Mouse (Mus musculus): Measurements from ENCODE around the gene Zbtb22. TPM values are rescaled to one million over a fixed set of nuclear protein-coding genes. Genes with fewer than 3 reads are reported as not detected.

Zbtb22 gene
- polyA plus RNA-seq, 1 experiment from 2014 or later: 20.6 TPM

DNA sequence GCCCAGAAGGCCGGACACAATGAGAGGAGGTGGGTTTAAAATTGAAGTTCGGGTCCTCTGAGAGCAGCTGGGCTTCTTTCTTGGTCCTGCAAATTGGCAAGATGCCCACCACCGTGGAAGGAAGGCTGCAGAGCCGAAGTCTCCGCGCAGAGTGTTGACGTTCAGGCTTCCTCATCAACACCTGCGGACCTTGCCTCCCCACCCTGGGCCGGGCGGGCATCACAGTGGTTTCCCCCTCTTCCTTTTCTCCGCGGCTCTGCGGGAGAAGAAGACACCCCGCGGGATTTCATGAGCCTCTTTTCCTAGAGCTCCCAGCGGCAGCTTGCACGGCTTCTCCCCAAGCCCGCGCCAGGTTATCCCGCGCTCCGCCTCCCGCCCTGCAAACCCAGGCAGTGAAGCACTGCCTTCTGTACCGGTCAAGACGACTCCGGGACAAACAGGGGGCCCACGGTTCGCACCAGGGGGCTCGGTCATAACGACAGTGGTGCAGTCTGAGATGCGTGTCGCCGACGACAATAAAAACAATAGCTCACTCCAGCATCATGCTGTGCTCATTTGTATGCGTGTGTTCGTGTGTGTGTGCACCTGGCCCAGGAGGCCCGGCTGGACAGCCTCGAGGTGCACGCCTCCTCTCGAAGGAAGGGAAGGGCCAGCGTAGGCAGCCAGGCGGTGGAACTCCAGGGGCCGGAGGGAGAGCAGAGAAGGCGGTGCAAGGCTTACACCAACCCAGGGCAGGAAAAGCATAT lies 7.2 kb upstream of the Zbtb22 start:
- H3K27ac ChIP-seq: peak overlapping the region; percentile 92
- peak overlapping the region; percentile 92 for H3K4me2 ChIP-seq
- peak overlapping the region; percentile 53 for H3K9ac ChIP-seq
- peaks cover 14% of the 10 kb centered on the region for H3K4me1 ChIP-seq
- ATAC-seq (ENCODE audit: borderline replicate concordance, extremely low read depth, low FRiP score, low TSS enrichment): peak; percentile 3
- peak overlapping the region; percentile 82 for H3K4me3 ChIP-seq
- under 1% methylated on average over 42 of the region's 44 CpGs for WGBS
- no peaks in the 10 kb centered on the region for H3K27me3 ChIP-seq
- no peaks in the 10 kb centered on the region for H3K9me3 ChIP-seq
- H3K36me3 ChIP-seq: peaks cover 23% of the 10 kb centered on the region

DNA sequence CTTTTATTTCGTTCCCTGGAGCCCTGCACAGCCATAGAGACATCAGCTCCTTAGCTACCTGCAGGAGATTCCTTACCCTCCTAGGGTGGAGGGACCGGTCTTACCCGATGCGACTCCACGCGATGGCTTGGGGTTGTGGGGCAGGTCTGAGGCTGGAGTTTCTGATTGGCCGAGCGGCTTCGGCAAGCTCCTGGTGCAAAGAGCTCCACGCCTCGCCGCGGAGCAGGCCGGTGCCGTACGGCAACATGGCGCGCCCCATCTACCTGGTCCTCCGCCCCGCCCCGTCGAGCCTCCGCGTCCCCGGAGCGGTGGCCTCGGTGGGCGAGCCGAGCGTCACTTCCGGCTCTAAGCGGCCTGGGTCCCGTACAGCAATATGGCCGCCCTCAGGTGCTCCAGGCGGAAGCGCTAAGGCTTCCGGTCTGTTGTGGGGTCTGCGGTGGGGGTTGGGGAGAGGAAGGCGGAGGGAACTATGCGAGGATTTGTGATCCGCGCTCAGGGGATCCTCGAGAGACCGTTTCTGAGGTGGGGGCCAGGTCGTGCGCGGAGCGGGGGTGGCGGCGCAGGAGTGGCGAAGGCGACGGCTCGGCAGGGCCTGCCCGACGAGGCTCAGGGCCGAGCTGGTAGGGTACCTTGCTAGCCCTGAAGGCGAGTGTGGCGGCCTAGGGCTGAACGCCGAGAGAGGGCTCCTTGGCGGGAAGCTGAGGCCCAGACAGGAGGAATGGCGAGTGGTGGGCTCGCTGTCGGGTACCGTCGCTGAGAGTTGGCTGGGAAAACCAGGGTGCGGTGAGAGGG lies 6.4 kb upstream of the Zbtb22 start, which contains the start of gene Daxx:
Daxx (plus strand) TSS at position 338 of the 792 bp plus-strand sequence.
- Histone ChIP-seq H3K4me2 (peak within 1 kb of the TSS; percentile 92), H3K36me3 (peaks cover 31% of the 10 kb centered on the region), H3K9ac (peak within 1 kb of the TSS; percentile 86), H3K9me3 (no peaks in the 10 kb centered on the region), H3K27ac (peak within 1 kb of the TSS; percentile 92), H3K27me3 (no peaks in the 10 kb centered on the region), H3K4me3 (peak within 1 kb of the TSS; percentile 82), H3K4me1 (peaks cover 19% of the 10 kb centered on the region)
- peak; percentile 97 for ATAC-seq (ENCODE audit: borderline replicate concordance, extremely low read depth, low FRiP score, low TSS enrichment)
- WGBS: under 1% methylated on average over 68 of the region's 68 CpGs

DNA sequence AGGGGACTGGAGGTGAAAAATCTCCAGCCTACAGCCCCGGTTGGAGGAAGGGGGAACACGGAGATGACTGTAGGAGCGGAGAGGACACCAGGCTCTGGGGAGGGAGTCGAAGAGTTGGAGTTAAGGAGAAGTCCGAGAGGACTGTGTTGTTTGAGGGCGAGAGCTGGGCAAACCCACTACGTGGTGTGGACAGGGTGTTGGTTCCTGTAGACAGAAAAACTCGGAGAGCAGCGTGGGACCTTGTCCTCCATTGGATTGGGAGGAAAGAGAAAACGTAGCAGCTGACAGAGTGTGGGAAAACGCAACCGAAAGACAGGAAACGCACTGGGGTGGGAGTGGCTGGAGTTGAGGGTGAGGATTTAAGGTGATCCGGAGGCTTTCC lies 5.8 kb upstream of the Zbtb22 start:
- under 1% methylated on average over 14 of the region's 14 CpGs for WGBS
- Histone ChIP-seq H3K27me3 (no peaks in the 10 kb centered on the region), H3K4me1 (peaks cover 21% of the 10 kb centered on the region), H3K4me2 (peak overlapping the region; percentile 92), H3K9me3 (no peaks in the 10 kb centered on the region), H3K36me3 (peaks cover 36% of the 10 kb centered on the region), H3K27ac (peak overlapping the region; percentile 92), H3K4me3 (peak overlapping the region; percentile 82), H3K9ac (peak overlapping the region; percentile 86)
- no peak for ATAC-seq (ENCODE audit: borderline replicate concordance, extremely low read depth, low FRiP score, low TSS enrichment)

DNA sequence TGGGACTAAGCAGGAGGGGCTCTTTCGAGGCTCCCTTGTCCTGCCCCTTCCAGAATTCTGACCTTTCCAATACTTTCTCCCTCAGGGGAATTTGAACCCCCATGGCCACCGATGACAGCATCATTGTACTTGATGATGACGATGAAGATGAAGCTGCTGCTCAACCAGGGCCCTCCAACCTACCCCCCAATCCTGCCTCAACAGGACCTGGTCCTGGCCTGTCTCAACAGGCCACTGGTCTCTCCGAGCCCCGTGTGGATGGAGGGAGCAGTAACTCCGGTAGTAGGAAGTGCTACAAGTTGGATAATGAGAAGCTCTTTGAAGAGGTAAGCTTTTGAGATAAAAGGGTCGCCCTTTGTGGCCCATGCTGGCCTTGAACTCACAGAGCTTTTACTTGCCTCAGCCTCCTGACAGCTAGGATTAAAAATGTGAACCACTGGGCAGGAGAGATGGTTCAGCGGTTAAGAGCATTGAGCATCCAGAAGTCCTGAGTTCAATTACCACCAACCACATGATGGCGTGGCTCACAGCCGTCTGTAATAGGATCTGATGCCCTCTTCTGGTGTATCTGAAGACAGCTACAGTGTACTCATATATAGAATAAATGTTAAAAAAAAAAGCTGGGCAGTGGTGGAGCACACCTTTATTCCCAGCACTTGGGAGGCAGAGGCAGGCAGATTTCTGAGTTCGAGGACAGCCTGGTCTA lies 5.2 kb upstream of the Zbtb22 start:
- H3K9ac ChIP-seq: peak overlapping the region; percentile 86
- peaks cover 38% of the 10 kb centered on the region for H3K36me3 ChIP-seq
- peaks cover 27% of the 10 kb centered on the region for H3K4me1 ChIP-seq
- H3K4me2 ChIP-seq: peak overlapping the region; percentile 92
- H3K9me3 ChIP-seq: no peaks in the 10 kb centered on the region
- peak overlapping the region; percentile 92 for H3K27ac ChIP-seq
- no peak for ATAC-seq (ENCODE audit: borderline replicate concordance, extremely low read depth, low FRiP score, low TSS enrichment)
- H3K27me3 ChIP-seq: no peaks in the 10 kb centered on the region
- 42% methylated on average over 11 of the region's 11 CpGs for WGBS
- peak overlapping the region; percentile 82 for H3K4me3 ChIP-seq

DNA sequence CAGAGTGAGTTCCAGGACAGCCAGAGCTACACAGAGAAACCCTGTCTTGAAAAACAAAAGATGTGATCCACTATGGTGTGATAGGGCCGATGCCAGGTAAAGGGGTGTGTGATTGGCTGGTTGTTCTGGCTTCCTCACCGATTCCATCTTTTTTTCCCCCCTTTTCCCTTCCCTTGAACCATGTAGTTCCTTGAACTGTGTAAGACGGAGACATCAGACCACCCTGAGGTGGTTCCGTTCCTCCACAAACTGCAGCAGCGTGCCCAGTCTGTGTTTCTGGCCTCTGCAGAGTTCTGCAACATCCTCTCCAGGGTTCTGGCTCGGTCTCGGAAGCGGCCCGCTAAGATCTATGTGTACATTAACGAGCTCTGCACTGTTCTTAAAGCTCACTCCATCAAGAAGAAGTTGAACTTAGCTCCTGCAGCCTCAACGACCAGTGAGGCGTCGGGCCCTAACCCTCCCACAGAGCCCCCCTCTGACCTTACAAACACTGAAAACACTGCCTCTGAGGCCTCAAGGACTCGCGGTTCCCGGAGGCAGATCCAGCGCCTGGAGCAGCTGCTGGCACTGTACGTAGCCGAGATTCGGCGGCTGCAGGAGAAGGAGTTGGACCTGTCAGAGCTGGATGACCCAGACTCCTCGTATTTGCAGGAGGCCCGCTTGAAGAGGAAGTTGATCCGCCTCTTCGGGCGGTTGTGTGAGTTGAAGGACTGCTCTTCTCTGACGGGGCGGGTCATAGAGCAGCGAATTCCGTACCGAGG lies 4.5 kb upstream of the Zbtb22 start:
- H3K9ac ChIP-seq: no peak overlapping the region
- no peak for ATAC-seq (ENCODE audit: borderline replicate concordance, extremely low read depth, low FRiP score, low TSS enrichment)
- H3K4me1 ChIP-seq: peaks cover 28% of the 10 kb centered on the region
- no peak overlapping the region for H3K4me2 ChIP-seq
- H3K4me3 ChIP-seq: no peak overlapping the region
- H3K27me3 ChIP-seq: no peaks in the 10 kb centered on the region
- H3K27ac ChIP-seq: no peak overlapping the region
- WGBS: 84% methylated on average over 31 of the region's 31 CpGs
- H3K36me3 ChIP-seq: peaks cover 38% of the 10 kb centered on the region
- no peaks in the 10 kb centered on the region for H3K9me3 ChIP-seq

DNA sequence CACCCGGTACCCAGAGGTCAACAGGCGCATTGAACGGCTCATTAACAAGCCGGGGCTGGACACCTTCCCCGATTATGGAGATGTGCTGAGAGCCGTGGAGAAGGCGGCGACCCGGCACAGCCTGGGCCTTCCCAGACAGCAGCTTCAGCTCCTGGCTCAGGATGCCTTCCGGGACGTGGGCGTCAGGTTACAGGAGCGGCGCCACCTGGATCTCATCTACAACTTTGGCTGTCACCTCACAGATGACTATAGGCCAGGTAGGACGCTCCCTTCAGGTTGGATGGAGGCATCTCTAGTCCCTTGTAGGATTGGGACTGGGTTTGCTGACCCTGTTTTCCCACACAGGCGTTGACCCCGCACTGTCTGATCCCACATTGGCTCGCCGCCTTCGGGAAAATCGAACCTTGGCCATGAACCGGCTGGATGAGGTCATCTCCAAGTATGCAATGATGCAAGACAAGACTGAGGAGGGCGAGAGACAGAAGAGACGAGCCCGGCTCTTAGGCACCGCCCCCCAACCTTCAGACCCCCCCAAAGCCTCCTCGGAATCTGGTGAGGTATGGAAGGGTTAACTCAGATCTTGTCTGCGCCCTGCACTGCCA lies 3.8 kb upstream of the Zbtb22 start:
- H3K9me3 ChIP-seq: no peaks in the 10 kb centered on the region
- ATAC-seq (ENCODE audit: borderline replicate concordance, extremely low read depth, low FRiP score, low TSS enrichment): no peak
- no peak overlapping the region for H3K27ac ChIP-seq
- no peak overlapping the region for H3K4me2 ChIP-seq
- H3K4me3 ChIP-seq: no peak overlapping the region
- H3K27me3 ChIP-seq: no peaks in the 10 kb centered on the region
- peaks cover 31% of the 10 kb centered on the region for H3K4me1 ChIP-seq
- 84% methylated on average over 28 of the region's 28 CpGs for WGBS
- H3K36me3 ChIP-seq: peaks cover 38% of the 10 kb centered on the region
- no peak overlapping the region for H3K9ac ChIP-seq

DNA sequence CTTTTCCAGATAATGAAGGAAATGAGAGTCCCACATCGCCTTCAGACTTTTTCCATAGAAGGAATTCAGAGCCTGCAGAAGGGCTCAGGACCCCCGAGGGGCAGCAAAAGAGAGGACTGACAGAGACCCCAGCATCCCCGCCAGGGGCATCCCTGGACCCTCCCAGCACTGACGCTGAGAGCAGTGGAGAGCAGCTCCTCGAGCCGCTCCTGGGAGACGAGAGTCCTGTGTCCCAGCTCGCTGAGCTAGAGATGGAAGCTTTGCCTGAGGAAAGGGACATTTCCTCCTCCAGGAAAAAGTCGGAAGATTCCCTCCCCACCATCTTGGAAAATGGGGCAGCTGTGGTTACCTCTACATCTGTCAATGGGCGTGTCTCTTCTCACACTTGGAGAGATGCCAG lies 2.4 kb upstream of the Zbtb22 start:
- 85% methylated on average over 10 of the region's 10 CpGs for WGBS
- Histone ChIP-seq H3K4me2 (no peak overlapping the region), H3K27ac (no peak overlapping the region), H3K4me3 (no peak overlapping the region), H3K36me3 (peaks cover 47% of the 10 kb centered on the region), H3K4me1 (peaks cover 42% of the 10 kb centered on the region), H3K9ac (no peak overlapping the region), H3K27me3 (no peaks in the 10 kb centered on the region), H3K9me3 (no peaks in the 10 kb centered on the region)
- ATAC-seq (ENCODE audit: borderline replicate concordance, extremely low read depth, low FRiP score, low TSS enrichment): no peak

DNA sequence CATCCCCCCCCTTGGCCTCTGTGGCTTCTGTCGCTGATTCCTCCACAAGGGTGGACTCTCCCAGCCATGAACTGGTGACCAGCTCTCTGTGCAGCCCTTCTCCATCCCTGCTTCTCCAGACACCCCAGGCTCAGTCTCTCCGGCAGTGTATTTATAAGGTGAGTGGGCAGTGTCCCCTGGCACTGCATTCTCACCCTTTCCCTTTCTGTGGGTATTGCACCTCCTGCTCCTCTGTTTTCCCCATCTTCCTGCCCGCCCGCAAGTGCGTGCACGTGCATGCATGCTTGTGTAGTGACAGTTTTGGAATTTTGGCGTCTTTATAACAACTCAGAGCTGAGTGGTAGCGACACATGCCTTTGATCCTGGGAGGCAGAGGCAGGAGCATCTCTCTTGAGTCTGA lies 1.8 kb upstream of the Zbtb22 start:
- Histone ChIP-seq H3K9me3 (no peaks in the 10 kb centered on the region), H3K4me2 (no peak overlapping the region), H3K4me1 (peaks cover 49% of the 10 kb centered on the region), H3K36me3 (peaks cover 47% of the 10 kb centered on the region), H3K27ac (no peak overlapping the region), H3K4me3 (no peak overlapping the region), H3K27me3 (no peaks in the 10 kb centered on the region), H3K9ac (no peak overlapping the region)
- ATAC-seq (ENCODE audit: borderline replicate concordance, extremely low read depth, low FRiP score, low TSS enrichment): no peak
- 91% methylated on average over 8 of the region's 8 CpGs for WGBS

DNA sequence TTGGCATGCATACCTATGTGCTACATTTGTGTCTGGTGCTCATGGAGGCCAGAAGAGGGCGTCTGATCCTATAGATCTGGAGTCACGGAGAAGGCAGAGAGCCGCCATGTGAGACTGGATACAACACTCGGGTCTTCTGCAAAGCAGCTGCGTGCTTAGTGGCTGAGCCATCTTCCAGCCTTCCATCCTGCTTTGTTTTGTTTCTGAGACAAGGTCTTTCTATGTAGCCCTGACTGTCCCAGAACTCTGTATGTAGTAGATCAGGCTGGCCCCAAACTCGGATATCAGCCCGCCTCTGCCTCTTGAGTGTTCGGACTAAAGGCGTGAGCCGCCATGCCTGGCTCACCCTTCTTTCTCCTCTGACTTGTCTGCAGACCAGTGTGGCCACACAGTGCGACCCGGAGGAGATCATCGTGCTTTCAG lies 724 bp upstream of the Zbtb22 start:
- no peaks in the 10 kb centered on the region for H3K9me3 ChIP-seq
- no peak for ATAC-seq (ENCODE audit: borderline replicate concordance, extremely low read depth, low FRiP score, low TSS enrichment)
- H3K4me1 ChIP-seq: peaks cover 54% of the 10 kb centered on the region
- peak overlapping the region; percentile 58 for H3K4me3 ChIP-seq
- 0 out of 2 replicates have a peak overlapping the region, but pooled peaks have one; percentile 87 for H3K27ac ChIP-seq
- 67% methylated on average over 13 of the region's 13 CpGs for WGBS
- H3K36me3 ChIP-seq: peaks cover 47% of the 10 kb centered on the region
- H3K4me2 ChIP-seq: peak overlapping the region; percentile 73
- no peaks in the 10 kb centered on the region for H3K27me3 ChIP-seq
- no peak overlapping the region for H3K9ac ChIP-seq

DNA sequence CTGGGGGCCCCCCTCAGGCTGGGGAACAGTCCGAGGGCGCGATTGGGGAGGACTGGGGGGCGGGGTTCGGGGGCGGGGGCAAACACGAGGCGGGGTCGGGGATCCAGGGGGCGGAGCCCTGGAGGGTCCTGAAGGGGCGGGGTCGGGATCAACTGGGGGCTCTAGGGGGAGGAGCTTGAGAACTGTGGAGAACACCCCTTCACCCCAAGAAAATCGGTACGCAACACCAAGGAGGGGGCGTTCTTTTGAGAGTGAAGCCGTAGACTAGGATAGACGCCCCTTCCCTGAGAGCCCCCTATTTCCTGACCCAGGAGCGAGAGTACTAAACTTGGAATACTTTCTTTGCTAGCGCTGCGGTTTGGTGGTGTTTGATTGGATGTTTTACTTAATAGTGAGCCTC lies 590 bp downstream of the Zbtb22 start:
- H3K27ac ChIP-seq: peak overlapping the region; percentile 87
- no peaks in the 10 kb centered on the region for H3K27me3 ChIP-seq
- 1% methylated on average over 11 of the region's 20 CpGs for WGBS
- H3K9ac ChIP-seq: peak overlapping the region; percentile 57
- H3K9me3 ChIP-seq: no peaks in the 10 kb centered on the region
- peak; percentile 4; the same call in 1 of the 2 replicates for ATAC-seq (ENCODE audit: borderline replicate concordance, extremely low read depth, low FRiP score, low TSS enrichment)
- H3K4me1 ChIP-seq: peaks cover 54% of the 10 kb centered on the region
- peak overlapping the region; percentile 58 for H3K4me3 ChIP-seq
- H3K4me2 ChIP-seq: peak overlapping the region; percentile 73
- H3K36me3 ChIP-seq: peaks cover 43% of the 10 kb centered on the region

Measured in lung, embryonic 15.5 days (tissue).